Mouse (Mus musculus): ENCODE data around the gene Srp9.

Gene Srp9

DNA sequence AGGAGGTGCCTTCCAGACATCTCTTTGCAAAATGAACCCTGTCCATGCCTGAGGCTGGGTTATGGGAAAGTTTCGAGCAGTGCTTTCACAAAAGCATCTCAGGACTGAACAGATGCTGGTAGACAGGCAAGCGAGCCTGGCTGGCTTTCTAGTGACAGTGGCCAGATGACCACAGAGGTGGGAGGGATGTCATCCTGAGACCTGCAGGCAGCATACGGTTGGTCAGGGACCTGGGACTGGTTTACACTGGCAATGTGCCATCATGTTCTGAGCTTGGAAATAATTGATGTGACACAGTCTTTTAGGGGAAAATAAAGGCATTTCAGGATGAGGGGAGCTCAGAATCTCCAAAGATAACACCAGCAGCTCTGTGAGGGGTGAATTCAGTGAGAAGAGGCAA, 19.5 kb upstream of the Srp9 start:
- DNase-seq (ENCODE audit: extremely low read depth, low read depth), result no peak

DNA sequence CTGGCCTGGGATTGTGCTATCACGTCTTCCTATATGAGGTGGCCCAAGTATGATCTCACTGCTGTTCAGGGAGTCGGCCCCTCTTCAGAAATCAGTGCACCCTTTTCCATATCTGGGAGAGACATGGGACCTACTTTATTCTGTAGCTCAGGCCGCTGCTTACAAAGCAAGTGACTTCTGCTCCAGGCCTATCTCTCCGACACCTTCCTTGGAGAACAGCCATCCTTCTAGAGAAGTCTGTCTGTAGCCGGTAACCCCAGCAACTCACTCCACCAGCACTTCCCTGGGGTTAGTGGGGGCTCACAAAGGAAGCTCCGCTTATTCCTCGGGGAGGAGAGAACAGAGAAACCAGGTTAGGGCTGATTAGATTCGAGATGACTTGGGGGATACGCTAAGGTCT, 17.3 kb upstream of the Srp9 start:
- no peak for DNase-seq (ENCODE audit: extremely low read depth, low read depth)

DNA sequence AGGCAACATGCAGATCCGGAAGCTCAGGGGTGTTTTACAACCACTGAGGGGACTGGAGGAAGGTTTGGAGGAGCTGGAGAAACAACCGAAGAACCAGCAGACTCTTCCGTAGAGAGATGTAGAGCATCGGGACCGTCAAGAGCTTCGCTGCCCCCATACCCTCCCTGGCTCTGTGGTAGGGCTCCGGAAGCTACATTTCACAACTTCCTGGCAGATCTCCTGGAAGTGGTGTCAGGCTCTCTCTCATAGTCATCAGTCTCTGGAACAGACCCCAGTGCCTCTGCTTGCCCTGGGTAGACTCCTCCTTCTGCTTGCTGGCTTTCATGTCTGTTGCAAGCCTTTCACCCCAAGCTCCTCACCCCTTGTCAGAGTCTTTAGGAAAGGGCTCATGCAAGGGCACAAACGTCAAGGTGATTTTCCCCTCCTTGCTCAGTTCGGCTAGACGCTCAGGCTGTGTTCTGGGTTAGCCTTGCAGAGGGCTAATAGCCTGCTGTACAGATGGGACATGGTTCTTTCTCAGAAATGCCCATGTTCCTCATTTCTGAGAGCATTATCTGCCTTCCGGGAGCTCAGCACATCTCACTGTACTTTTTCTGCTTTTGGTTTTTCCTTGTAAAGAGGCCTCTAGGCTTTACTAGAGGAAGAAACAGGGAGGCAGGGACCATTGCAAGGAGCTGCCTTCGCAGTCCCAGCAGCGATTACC, 16.0 kb upstream of the Srp9 start:
- peak; percentile 28 for DNase-seq (ENCODE audit: extremely low read depth, low read depth)

DNA sequence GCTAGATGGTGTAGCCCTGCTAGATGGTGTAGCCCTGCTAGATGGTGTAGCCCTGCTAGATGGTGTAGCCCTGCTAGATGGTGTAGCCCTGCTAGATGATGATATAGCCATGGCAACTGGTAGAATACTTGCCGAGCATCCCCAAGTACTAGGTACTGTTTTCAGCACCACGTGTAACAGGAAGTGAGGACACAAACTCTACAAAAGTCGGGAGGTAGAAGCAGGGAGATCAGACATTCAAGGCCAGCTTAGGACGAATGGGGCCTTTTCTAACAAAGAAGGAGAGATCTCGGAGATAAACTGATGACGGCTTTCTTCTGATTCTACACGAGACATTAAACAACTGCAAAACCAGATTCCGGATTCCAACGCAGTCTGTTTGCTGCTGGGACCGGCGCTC, 14.4 kb upstream of the Srp9 start:
- DNase-seq (ENCODE audit: extremely low read depth, low read depth), result no peak

DNA sequence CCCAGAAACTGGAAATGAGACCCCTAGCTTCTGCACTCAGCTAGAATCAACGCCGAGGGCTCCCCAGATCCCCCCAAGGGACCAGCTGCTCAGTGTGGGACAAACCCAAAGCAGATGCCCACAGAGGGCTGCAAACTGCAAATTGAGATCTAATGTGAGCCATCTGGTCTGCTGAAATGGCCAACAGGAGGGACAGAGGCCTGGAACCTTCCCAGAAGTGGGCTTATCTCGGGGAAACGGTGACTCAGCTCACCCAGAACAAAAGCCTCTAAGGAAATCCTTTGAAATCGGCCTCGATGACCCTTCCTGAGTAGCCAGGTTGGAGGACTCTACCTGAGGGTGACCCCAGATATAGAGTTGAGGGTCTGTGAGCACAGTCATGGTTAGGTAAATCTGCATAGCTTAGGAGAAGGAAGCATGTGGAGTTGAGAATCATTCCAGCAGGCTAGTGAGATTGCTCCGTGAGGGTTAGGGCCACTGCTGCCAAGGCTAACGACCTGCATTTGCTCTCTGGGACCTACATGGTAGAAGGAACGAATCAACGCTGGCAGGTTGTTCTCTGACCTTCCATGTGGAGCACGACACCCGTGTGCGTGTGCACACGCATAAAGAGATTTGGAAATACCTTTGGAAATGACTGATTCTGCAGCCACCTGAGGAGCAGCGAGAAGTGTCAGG, 13.7 kb upstream of the Srp9 start:
- DNase-seq (ENCODE audit: extremely low read depth, low read depth), result no peak

DNA sequence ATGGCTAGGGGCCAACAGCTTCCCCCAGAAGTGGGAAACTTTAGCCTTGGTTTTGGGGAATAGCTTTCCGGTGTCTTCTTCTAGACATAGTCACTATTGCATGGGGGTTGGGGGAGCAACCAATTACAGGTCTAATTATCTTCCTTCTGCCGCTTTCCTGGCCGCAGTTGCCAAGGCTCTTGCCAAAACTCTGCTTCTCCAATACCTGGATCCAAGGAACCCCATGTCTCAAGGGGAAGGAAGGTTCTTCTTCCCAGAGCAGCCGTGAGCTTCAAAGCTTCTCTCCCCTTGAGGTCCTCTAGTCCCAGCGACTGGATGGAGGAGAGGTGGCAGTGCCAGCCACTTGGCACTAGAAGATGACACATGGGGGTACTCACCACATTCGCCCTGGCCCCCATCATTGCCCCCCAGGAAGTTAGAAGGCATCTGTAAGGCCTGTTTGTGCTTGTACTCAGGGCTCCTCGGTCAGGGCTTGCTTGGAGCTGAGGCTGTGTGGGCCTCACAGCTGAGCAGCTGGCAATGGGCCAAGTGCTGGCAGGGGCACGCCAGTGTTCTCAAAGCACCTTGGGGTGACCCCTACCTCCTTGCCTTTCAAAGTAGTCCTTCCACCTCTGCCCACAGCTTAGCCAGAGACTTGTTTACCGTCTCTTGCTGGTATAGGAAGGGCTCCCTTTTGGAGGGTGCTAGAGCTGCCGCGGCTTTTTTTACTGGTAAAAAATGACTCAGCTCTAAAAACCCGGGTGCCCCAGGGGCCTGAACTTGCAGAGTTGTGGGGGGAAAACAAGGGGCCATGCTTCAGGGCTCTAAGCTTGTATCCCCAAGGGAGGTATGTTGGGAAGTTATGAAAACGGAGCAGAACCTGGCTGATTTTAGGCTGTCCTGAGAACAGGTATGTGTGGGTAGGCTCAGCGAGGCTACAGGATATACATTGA, 12.9 kb upstream of the Srp9 start:
- DNase-seq (ENCODE audit: extremely low read depth, low read depth), result no peak

DNA sequence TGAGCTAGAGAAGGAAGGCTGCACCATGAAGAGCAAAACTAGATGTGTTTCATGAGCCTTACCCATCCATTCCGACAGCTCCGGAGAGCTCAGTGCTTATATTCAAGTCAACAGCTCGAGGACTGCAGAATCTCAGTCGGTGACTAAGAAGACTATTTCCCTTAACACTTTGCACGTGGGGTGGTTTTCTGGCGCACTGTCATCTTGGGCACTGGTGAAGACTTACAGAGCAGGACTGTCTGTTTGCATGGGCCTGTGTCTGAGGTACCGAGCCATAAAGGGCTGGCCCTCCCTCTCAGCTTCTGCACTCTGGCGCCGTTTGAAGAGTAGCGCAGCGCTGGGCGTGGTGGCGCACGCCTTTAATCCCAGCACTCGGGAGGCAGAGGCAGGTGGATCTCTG, 12.2 kb upstream of the Srp9 start:
- no peak for DNase-seq (ENCODE audit: extremely low read depth, low read depth)

DNA sequence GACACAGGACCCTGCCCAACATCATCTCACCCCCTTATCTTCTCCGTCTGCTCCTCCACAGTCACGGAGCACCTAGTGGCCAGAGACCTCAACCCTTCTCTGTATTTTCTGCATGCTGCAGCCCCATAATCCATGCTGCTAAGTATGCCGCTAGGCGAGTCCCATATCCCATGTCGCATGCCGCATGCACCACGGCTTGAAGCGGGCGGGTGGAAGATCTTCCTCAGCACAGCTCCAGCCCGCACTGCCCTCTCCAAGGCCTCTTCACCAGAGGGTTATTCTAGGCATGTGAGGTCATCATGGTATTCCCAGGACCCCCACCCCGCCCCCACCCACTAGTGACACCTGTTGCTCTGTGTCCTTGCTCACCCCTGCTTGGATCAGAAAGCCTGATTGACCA, 11.4 kb upstream of the Srp9 start:
- DNase-seq (ENCODE audit: extremely low read depth, low read depth), result no peak

DNA sequence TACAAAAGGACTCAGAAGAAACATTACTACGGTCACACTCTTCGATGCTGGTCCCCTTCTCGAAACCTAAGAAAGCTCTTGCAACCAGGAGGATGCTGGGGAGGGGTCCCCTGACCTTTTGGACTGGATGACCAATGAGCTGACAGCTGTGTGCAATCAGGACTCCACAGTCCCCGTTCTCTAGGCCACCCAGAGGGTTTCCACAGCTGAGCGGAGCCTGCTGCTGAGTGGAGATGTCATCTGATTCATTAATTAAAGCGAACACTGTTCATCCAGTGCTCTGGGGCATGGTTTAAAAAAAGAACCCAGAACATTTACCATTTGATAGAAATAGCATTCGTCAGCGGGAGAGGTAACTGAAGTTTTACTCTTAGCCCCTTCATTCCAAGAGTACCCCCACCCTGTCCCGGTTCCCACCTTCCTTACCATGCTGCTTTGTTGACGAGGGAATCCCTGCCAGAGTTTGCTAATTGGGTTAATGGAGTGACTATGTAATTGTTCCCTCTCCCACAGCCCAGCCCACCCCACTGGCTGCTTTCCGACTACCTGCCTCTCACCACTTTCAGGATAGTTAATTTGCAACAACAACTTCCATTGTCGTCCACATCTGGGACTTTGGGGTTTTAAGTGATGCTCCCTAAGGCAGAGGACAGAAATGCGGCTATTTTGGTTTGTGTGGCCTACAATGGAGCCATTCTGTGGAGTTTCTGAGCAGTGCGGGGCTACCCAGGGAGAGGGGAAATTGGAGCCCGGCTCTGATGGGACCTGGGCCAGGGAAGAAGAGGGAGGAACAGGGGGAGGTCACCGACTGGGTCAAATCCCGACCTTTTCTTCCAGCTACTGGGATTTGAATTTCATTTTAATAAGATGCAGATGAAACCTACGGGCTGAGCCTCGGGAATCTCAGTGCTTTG, 10.7 kb upstream of the Srp9 start:
- no peak for DNase-seq (ENCODE audit: extremely low read depth, low read depth)

DNA sequence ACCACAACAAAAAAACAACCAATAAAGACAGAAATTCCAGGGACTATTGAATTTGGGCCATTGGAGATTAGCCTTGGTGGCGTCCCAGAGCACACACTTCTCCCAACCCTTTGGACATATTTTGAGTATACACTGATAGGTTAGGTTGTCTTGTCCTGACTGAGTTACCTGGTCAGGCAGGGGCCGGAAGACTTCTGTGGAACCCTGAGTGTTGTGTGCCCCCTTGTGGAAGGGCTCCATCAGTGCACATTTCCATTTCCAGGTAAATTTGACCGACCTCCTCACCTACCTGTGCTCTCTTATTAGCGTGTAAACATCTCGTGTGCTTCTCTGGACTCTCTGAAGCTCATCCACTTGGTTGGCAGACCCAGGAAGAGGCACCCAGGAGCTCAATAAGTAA, 9.3 kb upstream of the Srp9 start:
- DNase-seq (ENCODE audit: extremely low read depth, low read depth), result no peak

DNA sequence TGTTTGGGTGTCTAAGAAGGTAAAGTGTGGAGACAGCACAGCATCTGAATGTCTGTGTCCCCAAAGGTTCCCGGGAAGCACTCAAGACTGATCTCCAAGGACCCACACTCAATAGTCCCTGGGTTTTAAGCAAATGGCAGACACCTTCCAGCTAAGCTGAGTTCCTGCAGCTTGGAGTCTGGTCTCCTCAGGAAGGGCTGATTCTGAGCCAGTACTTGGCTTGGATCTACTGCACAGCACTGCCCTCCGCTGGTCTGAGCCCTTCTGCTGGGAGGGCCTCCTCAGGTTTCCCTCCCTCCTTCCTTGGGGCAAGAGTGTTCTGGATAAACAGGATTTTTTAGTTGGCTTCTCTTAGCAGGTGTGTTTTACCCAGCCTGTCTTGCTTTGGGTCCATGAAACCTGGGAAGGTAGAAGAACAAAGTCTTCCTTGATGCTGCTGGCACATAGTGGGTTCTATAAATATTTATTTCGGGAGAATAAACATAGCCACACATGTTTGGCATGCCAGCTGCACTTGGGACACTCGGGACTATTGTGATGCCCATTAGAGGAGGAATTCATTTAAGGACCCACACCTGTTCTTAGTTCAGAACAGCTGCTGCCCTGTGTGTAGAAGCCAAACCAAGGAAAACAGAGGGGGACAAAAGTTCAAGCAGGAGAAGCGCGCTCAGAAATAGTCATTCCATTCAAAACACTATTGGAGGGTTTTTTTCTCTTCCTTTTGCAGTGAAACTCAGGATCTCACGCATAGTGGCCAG, 8.7 kb upstream of the Srp9 start:
- no peak for DNase-seq (ENCODE audit: extremely low read depth, low read depth)

DNA sequence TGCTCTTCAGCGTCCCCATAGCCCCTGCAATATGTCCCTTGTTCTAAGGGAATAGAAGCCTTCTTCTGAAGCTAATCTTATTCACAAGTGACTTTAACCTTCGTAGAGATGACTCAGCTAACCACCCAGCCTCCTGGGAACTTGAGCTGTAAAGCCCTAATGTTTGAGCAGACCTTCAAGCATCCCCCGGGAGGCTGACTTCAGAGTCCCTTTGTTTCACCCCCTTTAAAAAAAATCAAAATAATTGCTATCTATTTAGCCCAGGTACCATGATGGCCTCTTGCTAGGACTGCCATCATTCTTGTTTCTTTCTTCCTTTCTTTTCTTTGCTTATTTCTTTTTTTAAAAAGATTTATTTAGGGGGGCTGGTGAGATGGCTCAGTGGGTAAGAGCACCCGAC, 2.1 kb upstream of the Srp9 start:
- DNase-seq (ENCODE audit: extremely low read depth, low read depth), result no peak

DNA sequence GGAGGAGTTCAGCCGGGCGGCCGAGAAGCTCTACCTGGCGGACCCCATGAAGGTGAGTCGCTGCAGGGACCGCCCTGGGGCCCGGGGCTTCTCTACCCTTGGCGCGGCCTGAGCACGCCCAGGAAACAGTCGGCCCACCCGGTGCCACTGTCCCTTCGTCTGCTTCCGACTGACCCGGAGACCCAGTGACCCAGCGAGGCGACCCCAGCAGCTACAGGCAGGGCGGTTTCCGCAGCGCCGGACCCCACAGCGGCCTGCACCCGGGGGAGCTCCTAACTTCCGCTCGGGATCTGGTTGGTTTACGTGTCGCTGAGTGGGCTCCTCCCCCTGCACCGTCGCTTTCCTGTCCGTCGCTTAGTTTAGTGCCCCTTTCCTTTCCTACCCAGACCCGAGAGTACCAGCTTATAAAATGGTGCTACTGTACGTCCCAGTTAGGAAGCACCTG, 409 bp downstream of the Srp9 start:
- DNase-seq (ENCODE audit: extremely low read depth, low read depth), result peak; percentile 90

DNA sequence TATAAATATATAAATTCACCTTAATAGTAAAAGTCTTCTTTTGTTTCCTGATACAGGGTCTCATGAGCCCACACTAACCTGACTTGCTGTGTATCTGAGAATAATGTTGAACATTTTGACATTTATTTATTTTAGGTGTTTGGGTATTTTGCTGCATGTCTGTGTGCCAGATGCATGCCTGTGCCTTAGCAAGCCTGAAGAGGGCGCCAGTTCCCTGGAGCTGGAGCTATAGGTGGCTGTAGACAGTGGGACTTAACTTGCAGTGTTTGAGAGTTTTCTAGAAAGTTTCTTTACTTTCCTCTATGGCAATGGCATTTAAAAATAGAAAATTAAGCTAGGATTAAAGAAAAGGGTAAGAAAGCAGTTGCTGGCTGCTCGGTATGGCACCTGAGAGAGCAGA, 6.3 kb downstream of the Srp9 start:
- peak; percentile 20 for DNase-seq (ENCODE audit: extremely low read depth, low read depth)

DNA sequence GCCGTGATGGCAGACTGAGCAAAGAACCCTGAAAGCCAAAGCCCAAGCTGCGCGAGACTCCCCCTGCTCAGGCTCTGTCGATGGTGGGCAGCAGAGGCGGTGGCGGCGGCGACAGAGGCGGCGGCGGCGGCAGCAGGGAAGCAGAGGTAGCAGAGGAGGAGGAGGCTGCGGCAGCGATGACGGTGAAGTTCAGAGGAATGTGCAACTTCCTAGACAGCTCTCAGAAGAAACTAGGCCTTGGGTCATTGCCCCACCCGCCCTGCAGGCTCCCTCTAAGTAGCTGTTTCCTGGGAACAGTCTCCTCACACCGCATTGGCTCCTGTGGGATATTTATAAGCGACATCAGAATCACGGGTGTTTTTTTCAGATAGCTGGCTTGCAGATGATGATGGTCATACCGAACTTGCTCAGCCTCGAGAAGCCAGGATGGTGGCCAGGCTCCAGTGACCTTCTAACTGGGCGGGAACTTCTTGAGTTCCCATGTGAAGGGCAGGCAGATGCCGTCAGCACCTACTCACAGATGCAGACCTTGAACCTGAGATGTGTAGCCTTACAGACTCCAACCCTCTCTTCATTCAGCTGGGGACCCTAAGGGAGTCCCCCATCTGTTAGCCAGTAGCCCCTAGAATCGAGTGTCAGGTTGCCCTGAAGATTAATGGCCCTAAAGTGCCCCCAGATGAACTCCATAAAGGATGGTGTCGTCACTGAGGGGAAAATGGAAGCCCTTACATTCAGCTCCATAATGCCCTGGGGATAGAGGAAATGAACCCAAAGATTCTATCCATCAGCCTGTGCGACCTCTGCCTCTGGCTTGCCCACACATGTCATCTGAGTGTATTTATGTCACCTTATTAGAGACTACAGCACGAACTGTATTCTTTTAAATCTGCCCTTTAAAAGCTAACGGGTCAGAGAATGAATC, 12.9 kb downstream of the Srp9 start:
- DNase-seq (ENCODE audit: extremely low read depth, low read depth), result no peak

DNA sequence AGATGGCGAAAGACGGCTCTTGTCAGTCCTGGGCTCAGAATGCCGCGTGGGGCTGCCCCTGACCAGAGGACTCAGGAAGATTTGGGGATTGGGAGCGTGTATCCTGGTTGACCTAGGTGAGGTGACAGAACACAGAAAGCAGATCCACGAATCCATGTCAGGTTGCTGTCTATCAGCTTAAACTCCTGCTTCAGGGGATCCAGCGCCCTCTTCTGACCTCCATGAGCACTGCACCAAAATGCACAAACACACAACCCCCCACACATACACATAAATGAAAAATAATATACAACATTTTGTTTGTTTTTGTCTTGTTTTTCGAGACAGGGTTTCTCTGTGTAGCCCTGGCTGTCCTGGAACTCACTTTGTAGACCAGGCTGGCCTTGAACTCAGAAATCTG, 13.6 kb downstream of the Srp9 start:
- DNase-seq (ENCODE audit: extremely low read depth, low read depth), result no peak

DNA sequence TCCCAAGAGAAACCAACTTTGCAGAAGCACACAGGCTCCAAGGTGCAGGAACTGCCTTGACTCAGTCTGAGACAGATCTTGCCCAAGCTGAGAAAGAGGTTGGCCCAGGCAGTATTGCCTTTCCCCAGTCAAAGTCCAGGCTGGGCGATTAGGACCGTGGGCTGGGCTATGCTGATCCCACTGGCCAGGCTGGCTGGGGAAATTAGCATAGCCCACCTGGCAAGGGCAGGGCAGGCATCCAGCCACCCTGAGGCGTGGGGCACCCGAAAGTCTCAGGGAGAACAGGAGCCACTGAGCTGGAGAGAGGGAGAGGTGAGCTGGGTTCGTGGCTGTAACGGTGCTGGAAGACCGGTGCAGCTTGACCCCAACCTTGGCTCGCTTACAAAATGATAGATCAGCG, 15.4 kb downstream of the Srp9 start:
- DNase-seq (ENCODE audit: extremely low read depth, low read depth), result no peak

DNA sequence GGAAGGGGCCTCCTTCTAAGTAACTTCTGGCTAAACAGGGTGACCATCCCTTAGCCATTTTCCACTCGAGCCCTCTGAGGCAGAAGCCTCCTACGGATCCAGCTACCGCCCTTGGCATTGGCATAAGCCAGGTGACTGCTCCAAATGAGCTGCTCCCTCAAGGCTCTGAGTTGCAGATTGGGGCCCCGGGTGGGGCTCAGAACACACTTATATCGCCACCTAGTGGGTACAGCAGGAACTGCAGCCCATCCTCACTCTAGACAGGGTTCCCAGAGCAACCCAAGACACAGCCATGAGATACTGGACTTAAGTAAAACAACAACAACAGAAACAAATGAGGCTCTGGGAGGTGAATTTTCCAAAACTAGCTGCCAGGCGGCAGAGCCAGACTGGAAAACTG, 15.8 kb downstream of the Srp9 start:
- DNase-seq (ENCODE audit: extremely low read depth, low read depth), result peak; percentile 51

DNA sequence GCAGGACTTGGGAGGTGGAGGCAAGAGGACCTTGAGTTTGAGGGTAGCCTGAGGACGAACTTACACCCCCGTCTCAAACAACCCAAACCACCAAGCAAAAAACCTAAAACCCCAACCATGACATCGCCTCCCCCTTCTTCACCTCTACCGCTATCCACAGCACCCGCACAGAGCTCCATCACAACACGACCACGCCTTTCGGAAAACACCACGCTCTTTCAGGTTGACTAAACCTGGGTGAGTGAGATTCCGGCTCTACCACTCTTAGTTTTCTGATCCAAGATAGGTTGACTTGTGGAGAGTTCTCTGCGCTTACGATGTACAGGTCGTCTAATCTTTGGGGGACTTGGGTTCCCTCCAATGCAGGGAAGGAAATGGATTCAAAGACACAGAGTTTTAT, 18.2 kb downstream of the Srp9 start:
- no peak for DNase-seq (ENCODE audit: extremely low read depth, low read depth)

All from MEL-GATA-1-ER (cell line).